Mouse (Mus musculus) bone marrow macrophage, adult 2 months (primary cell): ENCODE results near the gene Wnt5a.

Experiments
- CTCF ChIP-seq: IDR thresholded peaks from 2 replicates; pipeline ENCODE4 v1.5.1; 2012; ENCODE audit warnings: low read depth, mild to moderate bottlenecking, low read length, moderate library complexity
- POLR2A ChIP-seq: IDR thresholded peaks from 2 replicates; pipeline ENCODE4 v1.6.1; 2012; ENCODE audit warnings: mild to moderate bottlenecking, low read depth, low read length, borderline replicate concordance

DNA sequence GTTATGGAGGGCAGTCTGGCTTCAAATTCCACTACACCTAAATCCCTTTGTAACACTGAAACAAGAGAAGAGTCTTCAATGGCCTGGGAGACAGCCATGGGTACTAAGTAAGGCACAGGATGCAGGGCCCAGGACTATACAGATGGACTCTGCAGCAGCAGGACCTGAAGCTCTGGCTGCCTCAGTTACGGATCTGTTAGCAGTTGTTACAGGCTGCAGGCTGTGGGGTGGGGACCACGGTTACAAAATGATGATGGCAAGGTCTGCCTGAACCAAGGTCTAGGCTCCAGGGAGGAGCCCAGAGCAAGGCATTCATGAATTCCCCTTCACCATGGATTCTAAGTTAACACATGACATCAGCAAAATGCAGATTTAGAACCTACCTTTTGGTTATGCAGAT, 29.3 kb downstream of the Wnt5a start:
- TF ChIP-seq CTCF (no peak), POLR2A (no peak)
